Mouse (Mus musculus) ES-E14 (cell line): Measurements from ENCODE around the gene Elfn1. TPM values are rescaled to one million over a fixed set of nuclear protein-coding genes. Genes with fewer than 3 reads are reported as not detected.

Experiments
- DNase-seq: peaks from one replicate; pipeline ENCODE4 v3.0.0-alpha.2; 2013; ENCODE audit warnings: low read depth, low spot score
- H3K27ac ChIP-seq: 2 replicates; pipeline ENCODE4 v1.5.1; 2012; ENCODE audit warnings: low read depth, mild to moderate bottlenecking, low read length, moderate library complexity, mixed read lengths; ENCODE audit not compliant: poor library complexity, insufficient read depth, severe bottlenecking
- H3K36me3 ChIP-seq: 2 replicates; pipeline ENCODE4 v1.6.1; 2012; ENCODE audit warnings: mild to moderate bottlenecking, low read length, moderate library complexity, mixed read lengths; ENCODE audit not compliant: control insufficient read depth, poor library complexity, insufficient read depth, severe bottlenecking
- H3K4me1 ChIP-seq, 2 experiments: fragments of 150-350 bp in 1 of 2; sonication (generic) in 1 of 2; 2 replicates each; pipeline ENCODE4 v1.6.1; 2012; ENCODE audit warnings: low read length in 2 of 2, mild to moderate bottlenecking in 1 of 2, mixed read lengths in 1 of 2; ENCODE audit not compliant: control insufficient read depth in 2 of 2, insufficient read depth in 2 of 2, poor library complexity in 1 of 2
- H3K4me3 ChIP-seq, 2 experiments: fragments of 150-350 bp in 1 of 2; sonication (generic) in 1 of 2; 2 replicates each; pipeline ENCODE4 v1.5.1; 2012; ENCODE audit warnings: low read length in 2 of 2, low read depth in 1 of 2, mild to moderate bottlenecking in 1 of 2, mixed read lengths in 1 of 2; ENCODE audit not compliant: insufficient read depth in 1 of 2, poor library complexity in 1 of 2, severe bottlenecking in 1 of 2
- H3K9ac ChIP-seq: 2 replicates; pipeline ENCODE4 v1.6.1; 2012; ENCODE audit warnings: low read depth, mild to moderate bottlenecking, low read length, mixed read lengths; ENCODE audit not compliant: poor library complexity, insufficient read depth, severe bottlenecking
- H3K9me3 ChIP-seq: fragments of 150-350 bp; sonication (generic); 2 replicates; pipeline ENCODE4 v1.6.1; 2012; ENCODE audit warnings: low read depth, mild to moderate bottlenecking, low read length; ENCODE audit not compliant: control insufficient read depth, insufficient read depth
- CHD2 ChIP-seq: IDR thresholded peaks from 2 replicates; pipeline ENCODE4 v1.6.1; 2014; ENCODE audit warnings: mild to moderate bottlenecking, low read depth, low read length, inconsistent platforms
- HCFC1 ChIP-seq: IDR thresholded peaks from 2 replicates; pipeline ENCODE4 v1.6.1; 2012; ENCODE audit warnings: low read length, inconsistent platforms, borderline replicate concordance; ENCODE audit not compliant: insufficient read depth
- MAFK ChIP-seq: IDR thresholded peaks from 2 replicates; pipeline ENCODE4 v1.6.1; 2014; ENCODE audit warnings: mild to moderate bottlenecking, low read depth, low read length, inconsistent platforms; ENCODE audit not compliant: insufficient read depth
- ZC3H11A ChIP-seq: IDR thresholded peaks from 2 replicates; pipeline ENCODE4 v1.6.1; 2012; ENCODE audit warnings: low read depth, mild to moderate bottlenecking, inconsistent platforms, low read length, borderline replicate concordance
- ZNF384 ChIP-seq: IDR thresholded peaks from 2 replicates; pipeline ENCODE4 v1.6.1; 2012; ENCODE audit warnings: low read depth, low read length, inconsistent platforms
- in situ Hi-C, 2 experiments: fragments of 600-800 bp; cut with MboI; formaldehyde crosslinking; loops; one replicate each; pipeline ENCODE4 v1.15.1; 2025; ENCODE audit warnings: low sequenced_read_pairs in 2 of 2, inconsistent platforms in 1 of 2; ENCODE audit not compliant: unreplicated experiment in 2 of 2
- total RNA-seq: library from RNA; depleted of rRNA; stranded (reverse); fragments of 300-350 nt; gene quantifications from 2 replicates; pipeline ENCODE4 v1.2.3, GENCODE M21; 2012

Elfn1 gene
- total RNA-seq, 1 experiment: 1.1 TPM

DNA sequence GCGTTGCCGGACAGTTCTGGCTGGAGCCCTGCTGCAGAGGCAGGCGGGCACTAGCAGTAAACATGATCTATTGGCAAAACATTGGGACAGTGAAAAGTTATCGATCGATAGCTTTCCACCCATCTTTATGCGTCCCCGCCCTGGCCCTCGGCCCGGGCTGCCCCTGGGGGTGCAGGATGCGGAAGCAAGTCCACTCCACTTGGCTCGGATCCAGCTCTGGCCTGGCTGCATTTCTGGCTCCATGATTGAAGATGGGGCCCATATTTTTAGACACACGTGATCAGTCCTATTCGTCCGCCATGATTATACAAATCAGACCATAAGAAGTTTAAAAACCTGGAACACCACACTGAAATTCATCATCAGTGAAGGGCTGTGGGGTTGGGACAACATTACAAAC is 57.9 kb downstream of the Elfn1 start:
- H3K36me3 ChIP-seq: no peaks in the 10 kb centered on the region
- H3K4me1 ChIP-seq: peaks cover 0 to 10% of the 10 kb centered on the region in 2 experiments; a peak in 1 of 4 replicates
- no peak overlapping the region for H3K9ac ChIP-seq
- H3K9me3 ChIP-seq: no peaks in the 10 kb centered on the region
- in situ Hi-C loops: no loop called here
- H3K27ac ChIP-seq: no peak overlapping the region
- no peak for DNase-seq
- peak overlapping the region in 1 of 2 experiments; percentile 18; a peak in 1 of 4 replicates for H3K4me3 ChIP-seq
- no peak for TF ChIP-seq ZNF384
- no peak for TF ChIP-seq CHD2
- TF ChIP-seq MAFK: no peak
- TF ChIP-seq ZC3H11A: no peak

DNA sequence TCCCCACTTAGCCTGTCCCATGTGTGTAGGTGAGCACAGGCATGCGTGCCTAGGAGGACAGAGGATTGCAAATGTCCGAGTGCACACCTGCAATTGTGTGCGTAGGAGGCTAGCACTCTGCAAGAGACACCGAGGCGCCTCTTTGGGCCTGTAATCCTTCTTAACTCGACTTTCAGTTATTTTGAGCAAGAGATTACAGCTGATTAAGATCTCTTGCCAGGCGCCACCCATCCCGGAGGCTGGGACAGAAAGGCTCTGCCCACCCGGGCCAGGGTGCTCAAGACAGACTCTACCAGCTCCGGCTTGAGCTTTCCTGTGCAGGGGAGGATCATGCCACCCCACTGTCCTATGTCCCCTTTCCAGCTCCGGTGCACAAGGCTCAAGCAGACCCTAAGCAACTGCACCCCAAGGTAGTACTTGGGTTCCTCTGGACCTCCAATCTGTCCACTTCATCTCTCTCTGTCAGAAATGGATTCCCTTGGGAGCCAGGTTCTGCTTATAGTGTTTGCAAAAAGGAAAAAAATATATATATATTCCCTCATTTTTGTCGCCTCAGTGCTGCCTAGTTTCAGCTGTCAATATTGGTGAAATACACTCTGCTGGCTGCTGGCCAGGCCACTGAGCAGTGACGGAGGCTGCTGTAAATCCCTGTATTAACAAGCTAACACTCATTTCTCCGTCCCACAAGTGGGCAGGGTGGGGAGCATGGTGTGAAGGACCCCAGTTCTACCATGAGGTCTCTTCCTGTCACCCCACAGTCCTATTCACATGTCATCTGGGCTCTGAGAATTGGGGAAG is 61.6 kb downstream of the Elfn1 start:
- in situ Hi-C loops: no loop called here
- no peak overlapping the region for H3K9ac ChIP-seq
- no peak for DNase-seq
- H3K36me3 ChIP-seq: no peaks in the 10 kb centered on the region
- no peak for TF ChIP-seq MAFK
- TF ChIP-seq HCFC1: no peak
- TF ChIP-seq ZNF384: no peak
- no peak for TF ChIP-seq ZC3H11A
- no peak for TF ChIP-seq CHD2
- H3K27ac ChIP-seq: no peak overlapping the region
- no peak overlapping the region for H3K4me3 ChIP-seq
- no peaks in the 10 kb centered on the region for H3K9me3 ChIP-seq
- peaks cover 0 to 30% of the 10 kb centered on the region in 2 experiments; a peak in 2 of 4 replicates for H3K4me1 ChIP-seq

DNA sequence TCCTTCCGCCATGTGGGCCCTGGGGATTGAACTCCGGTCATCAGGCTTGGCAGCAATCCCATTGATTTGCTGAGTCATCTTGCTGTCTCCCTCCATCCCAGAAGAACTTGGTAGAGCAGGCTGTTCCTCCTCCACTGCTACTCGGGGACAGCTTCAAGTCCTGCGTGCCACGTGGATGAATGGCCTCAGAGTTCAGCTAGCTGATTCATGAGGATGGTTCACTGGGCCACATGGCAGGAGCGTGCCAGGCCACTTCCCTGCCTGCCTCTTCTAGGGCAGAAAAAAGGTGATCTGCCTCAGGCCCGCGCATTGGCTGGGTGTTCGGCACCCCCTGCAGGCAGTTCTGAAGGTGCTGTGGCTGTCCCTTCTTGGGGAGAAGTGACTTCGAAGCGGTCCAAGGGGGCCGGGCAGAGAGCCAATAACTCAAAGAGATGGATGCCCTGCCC is 62.5 kb downstream of the Elfn1 start:
- Histone ChIP-seq H3K36me3 (no peaks in the 10 kb centered on the region), H3K9ac (no peak overlapping the region), H3K27ac (no peak overlapping the region), H3K9me3 (no peaks in the 10 kb centered on the region), H3K4me3 (no peak overlapping the region), H3K4me1 (peaks cover 0 to 29% of the 10 kb centered on the region in 2 experiments; a peak in 2 of 4 replicates)
- in situ Hi-C loops: no loop called here
- TF ChIP-seq MAFK (peak; percentile 85), ZNF384 (no peak)
- DNase-seq: no peak

DNA sequence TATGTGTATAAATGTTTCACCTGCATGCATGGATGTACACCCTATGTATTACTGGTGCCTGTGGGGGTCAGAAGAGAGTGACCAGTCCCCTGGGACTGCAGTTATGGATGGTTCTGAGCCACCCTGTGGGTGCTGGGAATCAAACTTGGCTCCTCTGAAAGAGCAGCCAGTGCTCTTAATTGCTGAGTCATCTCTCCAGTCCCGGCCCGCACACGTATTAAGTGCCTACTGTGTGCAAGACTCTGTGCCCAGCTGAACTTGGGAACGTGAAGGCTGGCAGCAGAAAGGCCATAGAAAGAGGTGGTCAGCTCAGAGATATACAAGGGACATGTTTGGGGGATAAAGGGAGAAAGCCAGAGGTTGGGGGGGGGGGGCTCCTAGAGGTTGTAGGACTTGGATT is 68.8 kb downstream of the Elfn1 start:
- in situ Hi-C loops: no loop called here
- Histone ChIP-seq H3K27ac (no peak overlapping the region), H3K9ac (no peak overlapping the region), H3K9me3 (no peaks in the 10 kb centered on the region), H3K4me1 (peaks cover 0 to 16% of the 10 kb centered on the region in 2 experiments; a peak in 2 of 4 replicates), H3K36me3 (no peaks in the 10 kb centered on the region), H3K4me3 (no peak overlapping the region)
- no peak for DNase-seq
- TF ChIP-seq ZC3H11A: no peak
- no peak for TF ChIP-seq CHD2
- TF ChIP-seq MAFK: 0 out of 2 replicates have a peak, but pooled peaks have one; percentile 18
- no peak for TF ChIP-seq ZNF384

DNA sequence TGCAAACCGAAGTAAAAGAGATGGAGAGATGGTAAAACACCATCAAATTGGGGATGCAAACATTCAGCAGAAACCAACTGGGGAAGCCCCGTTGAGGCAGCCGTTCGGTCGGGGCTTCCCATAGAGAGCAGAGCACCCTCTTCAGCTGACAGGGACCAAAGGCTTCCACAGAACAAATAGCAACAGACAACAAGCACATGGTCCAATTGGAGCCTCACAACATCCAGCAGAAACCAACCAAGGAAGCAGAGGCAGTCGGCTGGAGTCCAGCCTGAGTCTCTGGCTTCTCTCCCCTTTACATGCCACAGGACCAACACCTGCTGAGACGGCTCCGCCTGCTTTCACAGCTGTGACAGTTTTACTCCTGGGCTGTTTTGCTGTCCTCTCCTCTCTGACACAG is 69.7 kb downstream of the Elfn1 start:
- H3K4me1 ChIP-seq: peaks cover 0 to 7% of the 10 kb centered on the region in 2 experiments; a peak in 2 of 4 replicates
- in situ Hi-C loops: no loop called here
- H3K9ac ChIP-seq: no peak overlapping the region
- no peaks in the 10 kb centered on the region for H3K36me3 ChIP-seq
- no peaks in the 10 kb centered on the region for H3K9me3 ChIP-seq
- no peak overlapping the region for H3K4me3 ChIP-seq
- DNase-seq: no peak
- TF ChIP-seq ZNF384 (no peak), CHD2 (no peak), MAFK (no peak), HCFC1 (no peak), ZC3H11A (no peak)
- H3K27ac ChIP-seq: no peak overlapping the region
